Mouse (Mus musculus): ENCODE measurements around the gene Ppp6r3.

DNA sequence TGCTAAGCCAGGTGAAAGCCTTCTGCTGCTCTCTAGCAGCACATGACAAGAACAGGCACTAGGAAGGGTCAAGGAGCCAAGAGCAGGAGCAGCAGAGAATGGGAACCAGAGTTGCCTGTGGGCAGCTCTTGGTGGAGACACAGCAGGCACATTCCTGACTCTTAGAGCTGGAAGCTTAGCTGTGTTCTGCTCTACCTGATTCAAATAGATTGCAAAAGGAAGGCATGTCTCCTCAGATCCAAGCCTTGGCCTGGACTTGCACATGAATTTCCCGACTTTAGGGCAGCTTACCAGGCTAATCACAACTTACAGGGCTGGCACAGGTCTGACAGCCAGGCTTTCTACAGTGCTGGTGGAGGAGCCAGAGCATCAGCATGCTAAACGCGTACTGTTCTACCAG is 115.6 kb downstream of the Ppp6r3 start:
- TF ChIP-seq HCFC1 (IDR thresholded peaks at IDR 0.05; ENCODE audit: borderline replicate concordance, insufficient read depth, low read length) (no peak), MAFK (IDR thresholded peaks at IDR 0.05; ENCODE audit: insufficient read depth, low read depth, low read length) (no peak)

Measured in ES-E14 (cell line).